Mouse (Mus musculus) lung, adult 18-20 months (tissue): ENCODE measurements around the gene Stambpl1.

ENCODE experiments used
- DNase-seq, 2 experiments: peaks; one replicate each; pipeline ENCODE4 v3.0.0; 2022; ENCODE audit warnings: mixed read lengths in 2 of 2

Stambpl1 gene

GRCm38 (mm10) chr19:34241247-34241915 is 49.4 kb downstream of the Stambpl1 start:
- no peak for DNase-seq

GRCm38 (mm10) chr19:34242925-34243324 is 50.9 kb downstream of the Stambpl1 start:
- DNase-seq, result no peak

- peak; percentile 33 to 71 for DNase-seq
These were observed 52.0 kb downstream of the Stambpl1 start for GRCm38 (mm10) chr19:34244056-34244455.

- DNase-seq, result no peak
These were observed 56.5 kb downstream of the Stambpl1 start for GRCm38 (mm10) chr19:34248558-34248957.

GRCm38 (mm10) chr19:34250621-34251020 is 58.6 kb downstream of the Stambpl1 start:
- no peak for DNase-seq

GRCm38 (mm10) chr19:34251900-34252299 is 59.9 kb downstream of the Stambpl1 start:
- no peak for DNase-seq

- DNase-seq, result no peak
These were observed 60.4 kb downstream of the Stambpl1 start for GRCm38 (mm10) chr19:34252450-34252849.

GRCm38 (mm10) chr19:34254101-34254879 is 62.3 kb downstream of the Stambpl1 start:
- DNase-seq, result peak; percentile 26 to 41

- no peak for DNase-seq
These were observed 63.1 kb downstream of the Stambpl1 start, which contains the start of gene Acta2 for GRCm38 (mm10) chr19:34254880-34255681. Gene Acta2, minus strand, starts transcription at chr19:34255590.

GRCm38 (mm10) chr19:34256149-34256548 is 64.1 kb downstream of the Stambpl1 start:
- DNase-seq, result no peak

GRCm38 (mm10) chr19:34256936-34257335 is 64.9 kb downstream of the Stambpl1 start:
- DNase-seq, result no peak

GRCm38 (mm10) chr19:34262273-34262974 is 70.4 kb downstream of the Stambpl1 start:
- peak; percentile 40 to 49 for DNase-seq

GRCm38 (mm10) chr19:34265604-34266193 is 73.7 kb downstream of the Stambpl1 start:
- DNase-seq, result peak; percentile 15 to 33

- DNase-seq, result no peak
These were observed 77.0 kb downstream of the Stambpl1 start for GRCm38 (mm10) chr19:34268991-34269390.

GRCm38 (mm10) chr19:34270106-34270726 is 78.2 kb downstream of the Stambpl1 start:
- DNase-seq, result peak; percentile 60 to 70

GRCm38 (mm10) chr19:34270824-34271464 is 78.9 kb downstream of the Stambpl1 start:
- no peak for DNase-seq

GRCm38 (mm10) chr19:34273073-34273472 is 81.0 kb downstream of the Stambpl1 start:
- DNase-seq, result no peak

- DNase-seq, result no peak
These were observed 86.0 kb downstream of the Stambpl1 start for GRCm38 (mm10) chr19:34278078-34278477.

GRCm38 (mm10) chr19:34283614-34284013 is 91.6 kb downstream of the Stambpl1 start:
- peak in 1 of 2 experiments; percentile 52 for DNase-seq

GRCm38 (mm10) chr19:34284383-34284782 is 92.4 kb downstream of the Stambpl1 start:
- no peak for DNase-seq

- no peak for DNase-seq
These were observed 92.8 kb downstream of the Stambpl1 start for GRCm38 (mm10) chr19:34284826-34285225.
